Mouse (Mus musculus) ES-E14 (cell line): ENCODE measurements at regions not wholly inside any gene's neighbourhood (a gene's known extent, or its start where the extent isn't known, plus 50 kb on each side); places are given as distances from the start of the nearest gene placed in this dataset.

Experiments
- DNase-seq: peaks from one replicate; pipeline ENCODE4 v3.0.0-alpha.2; 2013; ENCODE audit warnings: low read depth, low spot score
- H3K27ac ChIP-seq: 2 replicates; pipeline ENCODE4 v1.5.1; 2012; ENCODE audit warnings: low read depth, mild to moderate bottlenecking, low read length, moderate library complexity, mixed read lengths; ENCODE audit not compliant: poor library complexity, insufficient read depth, severe bottlenecking
- H3K36me3 ChIP-seq: 2 replicates; pipeline ENCODE4 v1.6.1; 2012; ENCODE audit warnings: mild to moderate bottlenecking, low read length, moderate library complexity, mixed read lengths; ENCODE audit not compliant: control insufficient read depth, poor library complexity, insufficient read depth, severe bottlenecking
- H3K4me1 ChIP-seq, 2 experiments: fragments of 150-350 bp in 1 of 2; sonication (generic) in 1 of 2; 2 replicates each; pipeline ENCODE4 v1.6.1; 2012; ENCODE audit warnings: low read length in 2 of 2, mild to moderate bottlenecking in 1 of 2, mixed read lengths in 1 of 2; ENCODE audit not compliant: control insufficient read depth in 2 of 2, insufficient read depth in 2 of 2, poor library complexity in 1 of 2
- H3K4me3 ChIP-seq, 2 experiments: fragments of 150-350 bp in 1 of 2; sonication (generic) in 1 of 2; 2 replicates each; pipeline ENCODE4 v1.5.1; 2012; ENCODE audit warnings: low read length in 2 of 2, low read depth in 1 of 2, mild to moderate bottlenecking in 1 of 2, mixed read lengths in 1 of 2; ENCODE audit not compliant: insufficient read depth in 1 of 2, poor library complexity in 1 of 2, severe bottlenecking in 1 of 2
- H3K9ac ChIP-seq: 2 replicates; pipeline ENCODE4 v1.6.1; 2012; ENCODE audit warnings: low read depth, mild to moderate bottlenecking, low read length, mixed read lengths; ENCODE audit not compliant: poor library complexity, insufficient read depth, severe bottlenecking
- H3K9me3 ChIP-seq: fragments of 150-350 bp; sonication (generic); 2 replicates; pipeline ENCODE4 v1.6.1; 2012; ENCODE audit warnings: low read depth, mild to moderate bottlenecking, low read length; ENCODE audit not compliant: control insufficient read depth, insufficient read depth
- CHD2 ChIP-seq: IDR thresholded peaks from 2 replicates; pipeline ENCODE4 v1.6.1; 2014; ENCODE audit warnings: mild to moderate bottlenecking, low read depth, low read length, inconsistent platforms
- HCFC1 ChIP-seq: IDR thresholded peaks from 2 replicates; pipeline ENCODE4 v1.6.1; 2012; ENCODE audit warnings: low read length, inconsistent platforms, borderline replicate concordance; ENCODE audit not compliant: insufficient read depth
- MAFK ChIP-seq: IDR thresholded peaks from 2 replicates; pipeline ENCODE4 v1.6.1; 2014; ENCODE audit warnings: mild to moderate bottlenecking, low read depth, low read length, inconsistent platforms; ENCODE audit not compliant: insufficient read depth
- ZC3H11A ChIP-seq: IDR thresholded peaks from 2 replicates; pipeline ENCODE4 v1.6.1; 2012; ENCODE audit warnings: low read depth, mild to moderate bottlenecking, inconsistent platforms, low read length, borderline replicate concordance
- ZNF384 ChIP-seq: IDR thresholded peaks from 2 replicates; pipeline ENCODE4 v1.6.1; 2012; ENCODE audit warnings: low read depth, low read length, inconsistent platforms
- in situ Hi-C, 2 experiments: fragments of 600-800 bp; cut with MboI; formaldehyde crosslinking; loops; one replicate each; pipeline ENCODE4 v1.15.1; 2025; ENCODE audit warnings: low sequenced_read_pairs in 2 of 2, inconsistent platforms in 1 of 2; ENCODE audit not compliant: unreplicated experiment in 2 of 2

DNA sequence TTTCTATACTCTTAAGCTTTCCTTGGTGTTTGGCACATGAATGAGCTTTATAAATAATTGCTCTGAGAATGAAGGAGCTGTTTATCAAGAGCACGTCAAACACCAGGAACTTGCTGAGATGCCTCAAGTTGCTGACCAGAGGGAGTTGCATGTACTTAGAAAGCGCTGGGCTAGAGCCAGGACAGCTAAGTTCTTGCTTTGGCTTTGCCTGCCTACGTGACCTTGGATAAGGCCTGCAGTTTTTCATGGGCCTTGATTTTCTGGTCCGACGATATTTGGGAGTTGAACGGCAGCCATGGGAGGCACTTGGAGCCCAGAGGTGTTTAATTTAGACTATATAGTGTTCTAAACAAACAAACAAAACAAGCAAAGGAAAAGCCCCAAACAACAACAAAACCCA is 62.4 kb downstream of the Foxd1 start:
- no peak for DNase-seq
- H3K4me3 ChIP-seq: no peak overlapping the region
- no peaks in the 10 kb centered on the region for H3K36me3 ChIP-seq
- in situ Hi-C loops: no loop called here
- TF ChIP-seq MAFK (no peak), ZC3H11A (no peak), HCFC1 (no peak), CHD2 (no peak), ZNF384 (no peak)
- H3K27ac ChIP-seq: no peak overlapping the region
- peaks cover 3 to 5% of the 10 kb centered on the region in 2 experiments for H3K4me1 ChIP-seq
- no peak overlapping the region for H3K9ac ChIP-seq
- no peaks in the 10 kb centered on the region for H3K9me3 ChIP-seq

DNA sequence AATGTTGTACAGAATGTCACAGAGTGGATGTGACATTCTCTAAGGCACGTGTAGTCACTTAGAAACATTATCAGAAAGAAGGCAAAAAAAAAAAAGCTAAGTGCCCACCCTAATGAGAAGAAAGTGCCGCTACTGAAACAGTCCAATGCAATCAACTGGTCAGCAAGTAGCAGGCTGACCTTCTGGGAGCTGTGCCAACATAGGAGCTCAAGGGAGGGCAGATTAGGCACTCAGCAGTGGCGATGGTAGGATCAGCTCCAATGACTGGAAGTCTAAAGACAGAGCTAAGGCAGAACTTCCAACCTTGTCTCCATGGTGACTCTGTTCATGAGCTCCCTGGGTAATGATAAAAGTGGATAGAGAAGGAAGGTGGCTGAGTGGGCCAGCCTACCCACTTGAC is 60.8 kb downstream of the Foxd1 start:
- H3K4me3 ChIP-seq: no peak overlapping the region
- DNase-seq: no peak
- H3K4me1 ChIP-seq: no peaks in the 10 kb centered on the region
- TF ChIP-seq HCFC1 (no peak), MAFK (no peak), ZC3H11A (no peak), CHD2 (no peak), ZNF384 (no peak)
- in situ Hi-C loops: no loop called here
- H3K36me3 ChIP-seq: no peaks in the 10 kb centered on the region
- no peak overlapping the region for H3K9ac ChIP-seq
- no peaks in the 10 kb centered on the region for H3K9me3 ChIP-seq
- H3K27ac ChIP-seq: no peak overlapping the region

DNA sequence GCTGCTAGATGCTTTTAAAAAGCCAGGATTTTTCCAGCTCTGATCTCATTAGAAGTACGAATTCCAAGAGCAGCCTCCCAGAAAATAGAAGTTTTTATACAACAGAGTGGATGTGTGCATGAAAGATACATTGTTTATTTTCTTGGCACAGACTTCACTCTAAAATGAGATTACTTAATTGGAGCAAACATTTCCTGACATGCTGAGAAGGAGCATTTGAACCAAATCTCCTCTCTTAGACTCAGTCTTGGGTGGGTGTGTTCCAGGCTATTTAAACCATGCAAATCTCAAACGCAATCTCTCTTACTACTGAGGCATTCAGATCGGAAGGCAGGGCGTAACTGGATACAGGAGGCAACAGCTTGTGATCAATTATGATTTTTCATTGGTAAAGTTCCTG is 59.2 kb downstream of the Foxd1 start:
- TF ChIP-seq HCFC1: no peak
- TF ChIP-seq ZC3H11A: no peak
- TF ChIP-seq MAFK: no peak
- no peak for TF ChIP-seq ZNF384
- no peak for TF ChIP-seq CHD2
- no peak for DNase-seq
- H3K4me3 ChIP-seq: no peak overlapping the region
- H3K4me1 ChIP-seq: no peaks in the 10 kb centered on the region
- no peak overlapping the region for H3K9ac ChIP-seq
- in situ Hi-C loops: no loop called here
- no peaks in the 10 kb centered on the region for H3K36me3 ChIP-seq
- no peaks in the 10 kb centered on the region for H3K9me3 ChIP-seq
- H3K27ac ChIP-seq: no peak overlapping the region
